Mouse (Mus musculus) heart, embryonic 14.5 days (tissue): Measurements from ENCODE around the gene Vps35l. TPM values are rescaled to one million over a fixed set of nuclear protein-coding genes. Genes with fewer than 3 reads are reported as not detected.

Experiments used
- ATAC-seq: fragments of 200-750 bp; cut with Nextera tagmentation; 2 replicates; pipeline ENCODE4 v1.8.0; 2017; ENCODE audit warnings: low read depth, moderate TSS enrichment; ENCODE audit not compliant: insufficient number of reproducible peaks, insufficient read depth, low FRiP score
- H3K27ac ChIP-seq, 2 experiments: fragments of 200-500 bp in 1 of 2; fragments of 300-500 bp in 1 of 2; sonication (generic) in 1 of 2; replicated peaks in 1 of 2; 2 replicates each; pipeline ENCODE4 v1.5.1; 2012 to 2014; ENCODE audit warnings: low read depth in 2 of 2, low read length in 2 of 2, control low read depth in 1 of 2, mild to moderate bottlenecking in 1 of 2, mixed read lengths in 1 of 2; ENCODE audit not compliant: control insufficient read depth in 1 of 2, insufficient read depth in 1 of 2
- H3K27me3 ChIP-seq: fragments of 300-500 bp; sonication (generic); 2 replicates; pipeline ENCODE4 v1.6.1; 2014; ENCODE audit warnings: mild to moderate bottlenecking, low read length, control low read depth; ENCODE audit not compliant: control insufficient read depth, insufficient read depth
- H3K36me3 ChIP-seq: fragments of 300-500 bp; sonication (generic); 2 replicates; pipeline ENCODE4 v1.6.1; 2014; ENCODE audit warnings: mild to moderate bottlenecking, control low read depth, low read length, mixed read lengths; ENCODE audit not compliant: control insufficient read depth, insufficient read depth
- H3K4me1 ChIP-seq, 2 experiments: fragments of 200-500 bp in 1 of 2; fragments of 300-500 bp in 1 of 2; sonication (generic) in 1 of 2; 2 replicates each; pipeline ENCODE4 v1.6.1; 2012 to 2014; ENCODE audit warnings: low read length in 2 of 2, control low read depth in 1 of 2, mixed read lengths in 1 of 2; ENCODE audit not compliant: control insufficient read depth in 2 of 2, insufficient read depth in 2 of 2
- H3K4me2 ChIP-seq: fragments of 300-500 bp; sonication (generic); 2 replicates; pipeline ENCODE4 v1.6.1; 2014; ENCODE audit warnings: mild to moderate bottlenecking, low read length
- H3K4me3 ChIP-seq, 2 experiments: fragments of 200-500 bp in 1 of 2; fragments of 300-500 bp in 1 of 2; sonication (generic) in 1 of 2; 2 replicates each; pipeline ENCODE4 v1.5.1; 2012 to 2014; ENCODE audit warnings: low read length in 2 of 2, mild to moderate bottlenecking in 2 of 2, control low read depth in 1 of 2, low read depth in 1 of 2, moderate library complexity in 1 of 2; ENCODE audit not compliant: control insufficient read depth in 1 of 2, insufficient read depth in 1 of 2
- H3K9ac ChIP-seq: fragments of 300-500 bp; sonication (generic); 2 replicates; pipeline ENCODE4 v1.6.1; 2014; ENCODE audit warnings: mild to moderate bottlenecking, low read length
- H3K9me3 ChIP-seq: fragments of 300-500 bp; sonication (generic); 2 replicates; pipeline ENCODE4 v1.6.1; 2016; ENCODE audit warnings: low read length, control low read depth; ENCODE audit not compliant: control insufficient read depth
- WGBS: fragments of 180-500 bp; shearing (Covaris S2); extraction: QIAGEN DNeasy Blood & Tissue Kit; methylation state at CpG from one replicate; pipeline ENCODE4 v1.1.7; 2014; 5-methylcytosine and 5-hydroxymethylcytosine counted together
- polyA plus RNA-seq: library from polyadenylated mRNA; unstranded; fragments of >200 nt; fragmentation: Nextera tagmentation; extraction: Ambion mirVana; gene quantifications from 2 replicates; pipeline ENCODE4 v1.2.1, GENCODE M21; 2014

Vps35l gene
- polyA plus RNA-seq, 1 experiment from 2014 or later = 55.2 TPM

GRCm38 (mm10) chr7:118824451-118824850 lies 84.4 kb downstream of the Vps35l start:
- Histone ChIP-seq H3K9ac (no peak overlapping the region), H3K36me3 (peaks cover 36% of the 10 kb centered on the region), H3K9me3 (no peaks in the 10 kb centered on the region), H3K4me1 (peaks cover 3 to 7% of the 10 kb centered on the region in 2 experiments; a peak in 3 of 4 replicates), H3K27me3 (no peaks in the 10 kb centered on the region), H3K27ac (no peak overlapping the region), H3K4me3 (no peak overlapping the region), H3K4me2 (no peak overlapping the region)
- 73% methylated on average over 7 of the region's 7 CpGs for WGBS
- ATAC-seq = no peak

DNA sequence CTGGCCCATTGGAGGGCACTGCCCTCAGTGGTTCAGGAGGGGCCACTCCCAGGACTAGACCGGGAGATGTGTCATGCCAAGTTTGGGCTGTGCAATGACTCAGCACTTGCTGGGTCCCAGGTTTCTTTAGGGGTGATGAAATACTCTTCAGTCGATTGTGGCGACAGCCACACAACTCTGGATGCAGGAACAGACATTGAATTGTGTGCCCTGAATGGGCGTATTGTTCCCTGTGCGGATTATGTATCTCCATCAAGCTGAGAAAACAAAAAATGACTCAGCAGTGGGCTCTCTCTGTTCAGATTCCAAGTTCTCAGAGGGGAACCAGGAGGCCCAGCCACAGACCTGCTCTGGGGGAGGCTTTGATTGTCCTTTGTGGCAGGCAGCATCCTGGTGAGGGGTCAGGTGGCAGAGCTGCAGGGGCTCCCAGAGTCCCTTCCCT lies 88.0 kb downstream of the Vps35l start:
- ATAC-seq = no peak
- Histone ChIP-seq H3K4me3 (no peak overlapping the region), H3K4me1 (no peaks in the 10 kb centered on the region), H3K9ac (no peak overlapping the region), H3K27me3 (no peaks in the 10 kb centered on the region), H3K27ac (no peak overlapping the region), H3K36me3 (peaks cover 41% of the 10 kb centered on the region), H3K4me2 (no peak overlapping the region), H3K9me3 (no peaks in the 10 kb centered on the region)
- WGBS = 64% methylated on average over 5 of the region's 5 CpGs

- Histone ChIP-seq H3K4me2 (no peak overlapping the region), H3K9ac (no peak overlapping the region), H3K36me3 (peaks cover 97% of the 10 kb centered on the region), H3K27me3 (no peaks in the 10 kb centered on the region), H3K4me1 (0 out of 4 replicates have a peak, but pooled peaks cover 0 to 4% of the 10 kb centered on the region in 2 experiments), H3K9me3 (no peaks in the 10 kb centered on the region), H3K4me3 (no peak overlapping the region), H3K27ac (no peak overlapping the region)
- ATAC-seq = no peak
- 82% methylated on average over 5 of the region's 5 CpGs for WGBS
Observed at GRCm38 (mm10) chr7:118837901-118838300, 97.9 kb downstream of the Vps35l start.

DNA sequence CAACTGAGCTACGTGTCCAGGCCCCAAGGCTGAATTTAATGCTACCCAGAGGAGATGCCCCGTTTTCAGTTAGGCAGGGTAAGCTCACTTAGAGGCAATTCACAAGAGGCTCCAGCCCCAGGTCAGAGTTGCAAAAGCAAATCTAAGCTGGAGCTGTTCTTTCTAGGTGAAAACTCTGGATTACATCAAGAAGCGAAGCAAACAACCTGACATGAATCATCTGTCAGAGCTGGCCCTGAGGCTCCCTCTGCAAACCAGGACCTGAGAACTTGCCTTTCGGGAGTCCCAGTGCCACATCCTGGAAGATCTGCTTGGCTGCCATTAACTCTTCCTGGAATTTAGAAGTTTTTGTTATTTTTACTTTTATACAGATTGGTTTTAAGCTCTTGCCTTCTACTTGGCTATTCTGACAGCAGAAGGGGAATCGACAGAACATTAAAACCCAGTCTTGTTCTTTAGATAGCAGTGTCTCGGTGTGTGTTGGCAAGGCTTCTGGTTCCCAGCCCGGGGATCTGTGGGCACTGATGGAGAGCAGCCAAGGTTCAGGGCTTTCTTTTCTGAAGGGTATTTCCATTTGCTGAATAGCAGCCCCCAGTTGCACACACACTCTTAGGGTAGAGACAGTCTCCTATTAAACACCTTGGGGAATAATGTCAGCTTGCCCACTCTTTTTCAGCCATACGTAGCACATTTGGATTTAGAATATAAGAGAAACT lies 101.2 kb downstream of the Vps35l start:
- no peak overlapping the region for H3K4me2 ChIP-seq
- no peaks in the 10 kb centered on the region for H3K9me3 ChIP-seq
- peak overlapping the region in 1 of 2 experiments; percentile 15; a peak in 1 of 4 replicates for H3K27ac ChIP-seq
- no peak; the same call in 1 of the 2 replicates for ATAC-seq
- H3K9ac ChIP-seq = no peak overlapping the region
- peaks cover 99% of the 10 kb centered on the region for H3K36me3 ChIP-seq
- no peak overlapping the region for H3K4me3 ChIP-seq
- H3K4me1 ChIP-seq = 0 out of 4 replicates have a peak, but pooled peaks cover 0 to 4% of the 10 kb centered on the region in 2 experiments
- no peaks in the 10 kb centered on the region for H3K27me3 ChIP-seq
- 60% methylated on average over 8 of the region's 8 CpGs for WGBS

DNA sequence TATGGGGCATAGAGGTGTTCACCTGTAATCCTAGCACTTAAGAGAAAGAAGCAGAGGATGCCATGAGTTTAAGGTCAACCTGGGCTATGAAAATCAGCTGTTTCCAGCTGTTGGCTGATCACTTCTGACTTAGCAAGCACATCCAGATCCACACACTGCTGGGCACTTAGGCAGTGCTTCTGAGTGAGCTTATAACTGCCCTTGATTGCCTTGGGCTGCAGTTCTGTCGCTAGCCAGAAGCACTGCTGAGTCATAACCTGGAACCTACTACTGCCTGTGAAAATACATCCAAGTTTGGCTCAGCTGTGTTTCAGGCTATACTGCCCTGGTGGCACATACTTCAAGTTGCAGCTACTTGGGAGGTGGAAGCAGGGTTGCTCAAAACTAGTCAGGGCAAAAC lies 101.8 kb downstream of the Vps35l start:
- no peak overlapping the region for H3K4me2 ChIP-seq
- H3K27me3 ChIP-seq = no peaks in the 10 kb centered on the region
- 0 out of 4 replicates have a peak, but pooled peaks cover 0 to 4% of the 10 kb centered on the region in 2 experiments for H3K4me1 ChIP-seq
- no peak overlapping the region for H3K4me3 ChIP-seq
- H3K9me3 ChIP-seq = no peaks in the 10 kb centered on the region
- peak overlapping the region; percentile 8 to 15; a peak in 1 of 4 replicates for H3K27ac ChIP-seq
- 46% methylated on average over 1 of the region's 1 CpGs for WGBS
- no peak for ATAC-seq
- peaks cover 99% of the 10 kb centered on the region for H3K36me3 ChIP-seq
- H3K9ac ChIP-seq = no peak overlapping the region

DNA sequence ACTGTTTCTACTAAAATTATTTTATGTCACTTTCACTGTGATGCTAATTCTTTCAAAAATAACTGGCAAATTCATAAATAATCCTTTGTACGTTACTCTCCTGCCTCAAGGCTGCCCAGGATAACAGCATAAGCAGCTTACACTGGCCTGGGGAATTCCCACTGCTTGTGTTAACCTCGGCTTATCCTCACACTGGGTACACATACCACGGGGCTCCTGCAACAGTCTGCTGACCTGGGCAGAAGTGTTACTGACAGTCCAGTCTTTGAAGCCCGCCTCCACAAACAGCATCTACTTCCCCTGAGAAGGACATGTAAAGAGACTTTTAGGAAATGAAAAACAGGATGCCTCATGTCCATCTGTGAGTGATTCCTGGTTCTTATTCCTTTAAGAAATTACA lies 102.9 kb downstream of the Vps35l start:
- WGBS = 66% methylated on average over 4 of the region's 4 CpGs
- Histone ChIP-seq H3K4me2 (no peak overlapping the region), H3K4me1 (0 out of 4 replicates have a peak, but pooled peaks cover 0 to 6% of the 10 kb centered on the region in 2 experiments), H3K4me3 (no peak overlapping the region), H3K9me3 (no peaks in the 10 kb centered on the region), H3K27ac (no peak overlapping the region), H3K27me3 (no peaks in the 10 kb centered on the region), H3K9ac (no peak overlapping the region), H3K36me3 (peaks cover 99% of the 10 kb centered on the region)
- ATAC-seq = no peak

DNA sequence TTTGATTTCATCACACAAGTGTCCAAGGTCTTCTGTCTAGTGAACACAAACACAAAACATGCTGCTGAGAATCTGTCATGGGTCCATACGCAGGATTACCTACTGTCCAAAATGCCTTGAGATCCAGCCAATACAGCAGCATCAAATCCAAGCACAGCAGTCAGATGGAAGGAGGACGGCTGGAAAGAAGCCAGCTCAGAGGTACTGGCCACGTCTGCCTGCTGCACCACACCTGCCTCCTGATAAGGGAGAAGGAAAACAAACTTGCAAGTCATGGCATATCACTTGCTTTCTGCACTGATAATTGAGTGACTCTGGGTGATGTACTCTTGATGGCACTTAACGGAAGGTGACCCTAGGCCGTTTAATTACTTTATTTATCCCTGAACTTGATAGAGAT lies 105.1 kb downstream of the Vps35l start:
- H3K4me3 ChIP-seq = no peak overlapping the region
- H3K9ac ChIP-seq = no peak overlapping the region
- no peaks in the 10 kb centered on the region for H3K27me3 ChIP-seq
- peaks cover 91% of the 10 kb centered on the region for H3K36me3 ChIP-seq
- H3K27ac ChIP-seq = no peak overlapping the region
- peaks cover 16 to 27% of the 10 kb centered on the region in 2 experiments for H3K4me1 ChIP-seq
- H3K4me2 ChIP-seq = no peak overlapping the region
- no peak for ATAC-seq
- 53% methylated on average over 5 of the region's 5 CpGs for WGBS
- H3K9me3 ChIP-seq = no peaks in the 10 kb centered on the region
